Mouse (Mus musculus) urinary bladder, postnatal 25 days (tissue): ENCODE results near the gene Tle3.

Source experiments
- DNase-seq: peaks from one replicate; pipeline ENCODE4 v3.0.0; 2022; ENCODE audit warnings: low spot score

Gene Tle3

GRCm38 (mm10) chr9:61371755-61372509, at the start of gene Tle3:
Gene Tle3, plus strand, starts transcription at chr9:61372366.
- DNase-seq: peak; percentile 97

DNA sequence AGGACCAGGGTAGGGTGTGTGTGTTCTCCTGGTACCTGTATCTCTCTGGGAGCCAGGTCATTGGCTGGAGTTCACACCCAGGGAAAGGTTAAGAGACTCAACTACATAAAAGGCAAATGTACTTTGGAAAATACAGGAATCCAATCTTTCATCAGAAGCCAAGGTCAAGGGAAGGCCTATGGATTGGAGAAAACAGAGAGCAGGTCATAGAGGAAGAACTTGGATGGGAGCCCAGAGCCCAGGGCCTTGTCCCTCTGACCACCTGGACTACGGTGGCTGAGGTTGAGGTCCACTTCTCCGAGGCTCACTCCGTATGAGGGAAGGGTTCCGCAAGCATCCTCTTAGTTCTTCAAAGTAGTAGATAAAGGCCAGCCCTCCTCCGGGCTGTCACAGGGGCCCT, 48.9 kb upstream of the Tle3 start:
- no peak for DNase-seq

- no peak for DNase-seq
Measured at GRCm38 (mm10) chr9:61323879-61324278, 48.3 kb upstream of the Tle3 start.

GRCm38 (mm10) chr9:61324354-61324753, 47.8 kb upstream of the Tle3 start:
- no peak for DNase-seq

DNA sequence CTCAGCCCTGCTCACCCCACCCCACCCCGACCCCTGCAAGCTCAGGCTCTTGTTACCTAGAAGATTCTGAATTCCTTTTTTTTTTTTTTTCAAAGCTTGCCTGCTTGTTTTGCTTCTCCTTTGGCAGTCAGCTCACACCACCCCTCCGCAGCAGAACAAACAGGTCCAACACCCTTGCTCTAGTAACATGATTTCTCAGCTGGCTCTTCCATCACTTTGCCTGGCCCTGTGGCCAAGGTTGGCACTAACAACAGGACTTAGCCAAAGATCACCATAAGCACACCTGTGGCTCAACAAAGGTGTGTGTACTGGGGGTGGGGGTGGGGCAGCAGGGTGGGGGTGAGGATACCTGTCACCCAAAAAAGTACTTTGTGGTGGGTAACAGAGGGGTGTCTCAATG, 47.2 kb upstream of the Tle3 start:
- no peak for DNase-seq

- DNase-seq: no peak
Measured at GRCm38 (mm10) chr9:61325931-61326351, 46.2 kb upstream of the Tle3 start.

- DNase-seq: no peak
Measured at GRCm38 (mm10) chr9:61326922-61327321, 45.2 kb upstream of the Tle3 start.

- DNase-seq: no peak
Measured at GRCm38 (mm10) chr9:61328173-61328572, 44.0 kb upstream of the Tle3 start.

- DNase-seq: no peak
Measured at GRCm38 (mm10) chr9:61330747-61331146, 41.4 kb upstream of the Tle3 start.

GRCm38 (mm10) chr9:61332226-61332936, 39.8 kb upstream of the Tle3 start:
- no peak for DNase-seq

DNA sequence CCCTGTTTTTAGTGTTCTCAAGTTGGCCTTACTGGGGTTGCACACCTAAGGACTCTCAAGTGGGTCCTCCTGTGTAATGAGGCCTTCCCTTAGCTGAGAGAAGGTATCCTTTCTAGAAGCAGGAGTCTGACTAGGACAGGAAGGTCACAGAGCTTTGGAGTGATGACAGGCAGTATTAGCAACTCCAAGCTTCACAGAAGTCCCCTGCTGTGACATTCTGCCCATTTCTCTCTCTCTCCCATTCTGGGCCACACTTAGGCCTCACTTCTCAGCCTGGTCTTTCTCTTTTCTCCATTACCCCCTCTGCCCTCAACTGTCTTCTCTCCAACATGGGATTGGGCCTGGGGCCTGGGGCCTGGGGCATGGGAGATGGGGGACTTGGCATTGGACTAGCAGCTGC, 36.0 kb upstream of the Tle3 start:
- DNase-seq: no peak

DNA sequence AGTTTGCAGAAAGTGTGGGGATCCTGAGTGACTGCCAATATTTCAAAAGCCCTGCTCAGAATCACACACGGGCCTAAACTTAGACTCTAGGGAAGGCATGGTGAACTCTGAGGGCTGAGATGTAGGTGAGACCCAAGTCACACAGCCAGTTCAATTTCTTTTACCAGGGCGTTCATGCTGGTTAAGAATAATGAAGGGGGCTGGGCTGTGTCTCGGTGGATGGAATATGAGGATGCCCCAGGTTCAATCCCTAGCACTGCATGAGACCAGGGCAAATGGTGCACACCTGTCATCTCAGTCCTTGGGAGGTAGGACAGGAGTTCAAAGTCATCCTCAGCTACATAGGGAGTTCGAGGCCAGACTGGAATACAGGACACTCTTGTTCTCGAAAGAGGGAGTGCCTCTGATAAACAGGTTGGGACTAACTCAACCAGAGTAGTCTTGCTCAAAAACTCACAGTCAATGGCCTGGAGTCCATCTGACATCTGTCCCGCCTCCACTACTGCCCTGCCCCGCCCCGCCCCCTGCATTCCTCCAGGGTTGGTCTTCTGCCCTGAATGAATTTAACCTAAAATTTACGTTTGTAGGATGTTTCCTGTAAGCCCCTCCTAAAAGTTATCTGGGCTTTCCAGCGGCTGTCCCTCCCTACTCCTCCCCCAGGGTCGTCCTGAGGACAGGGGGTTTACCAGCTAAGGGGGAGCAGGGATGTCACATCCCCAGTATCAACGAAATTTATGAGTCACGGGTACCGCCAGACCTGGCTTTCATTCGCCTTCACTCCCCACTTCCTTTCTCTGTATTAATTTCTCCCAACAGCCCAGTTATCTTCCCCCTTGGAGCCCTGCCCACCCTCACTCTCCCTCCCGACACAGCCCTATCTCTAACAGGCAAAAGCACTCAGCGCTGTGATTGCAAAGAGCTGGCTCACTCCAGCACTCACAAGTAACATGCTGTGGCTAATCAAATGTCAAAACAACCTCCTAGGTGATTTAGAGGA, 35.3 kb upstream of the Tle3 start:
- DNase-seq: peak; percentile 69

DNA sequence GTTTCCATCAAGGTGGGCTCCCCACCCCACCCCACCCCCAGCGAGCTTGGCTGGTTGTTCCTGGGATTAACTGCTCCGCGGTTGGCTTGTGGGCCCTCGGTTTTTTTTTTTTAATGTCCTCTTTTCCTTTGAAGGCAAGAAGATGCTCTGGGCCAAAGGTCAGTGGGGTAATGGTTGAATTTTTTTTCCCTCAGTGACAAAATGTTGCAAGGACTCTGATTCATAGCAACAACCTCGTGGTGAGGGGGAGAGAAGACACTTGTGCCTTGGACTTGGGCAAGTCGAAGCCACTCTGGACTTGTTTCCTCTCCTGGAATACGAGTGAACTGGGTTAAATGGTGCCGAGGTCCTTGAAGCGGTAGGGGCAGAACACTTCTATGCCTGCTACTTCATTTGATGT, 34.5 kb upstream of the Tle3 start:
- no peak for DNase-seq

GRCm38 (mm10) chr9:61339311-61339710, 32.9 kb upstream of the Tle3 start:
- DNase-seq: no peak

- no peak for DNase-seq
Measured at GRCm38 (mm10) chr9:61340333-61340732, 31.8 kb upstream of the Tle3 start.

DNA sequence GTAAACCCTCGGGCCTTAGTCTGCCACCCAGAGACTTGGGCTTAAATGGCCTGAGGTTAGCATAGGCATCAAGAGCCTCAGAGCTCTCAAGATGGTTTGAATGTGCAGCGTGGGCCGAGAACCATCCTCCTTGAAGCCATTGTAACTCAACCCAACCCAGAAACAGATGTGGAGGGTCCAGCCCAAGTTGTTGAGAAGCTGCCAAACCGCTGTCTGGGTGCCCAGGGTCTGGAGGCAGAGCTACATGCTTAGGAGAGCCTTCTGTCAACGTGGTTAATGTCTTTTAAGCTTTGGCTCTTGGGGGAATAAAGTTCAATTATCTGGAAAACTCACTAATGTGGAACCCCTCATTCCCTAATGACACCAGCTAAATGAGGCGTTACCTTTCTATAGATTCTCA, 29.9 kb upstream of the Tle3 start:
- no peak for DNase-seq

- no peak for DNase-seq
Measured at GRCm38 (mm10) chr9:61344684-61345083, 27.5 kb upstream of the Tle3 start.

DNA sequence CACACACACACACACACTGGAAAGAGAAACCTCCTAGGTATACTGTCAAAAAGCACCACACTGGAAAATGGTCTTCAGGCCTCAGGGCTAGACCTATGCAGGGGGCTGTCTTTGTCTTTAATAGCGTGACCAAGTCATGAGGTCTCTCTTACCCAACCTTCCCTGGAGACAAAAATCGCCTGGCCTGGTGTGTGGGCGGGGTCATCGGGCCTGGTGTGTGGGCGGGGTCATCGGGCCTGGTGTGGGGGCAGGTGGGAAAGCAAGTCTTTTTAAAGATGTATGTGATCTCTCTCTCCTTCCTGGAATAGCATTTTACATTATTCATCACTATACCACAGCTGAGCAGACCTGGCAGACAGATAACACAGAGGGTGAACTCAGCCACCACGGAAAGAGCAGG, 25.2 kb upstream of the Tle3 start:
- no peak for DNase-seq

DNA sequence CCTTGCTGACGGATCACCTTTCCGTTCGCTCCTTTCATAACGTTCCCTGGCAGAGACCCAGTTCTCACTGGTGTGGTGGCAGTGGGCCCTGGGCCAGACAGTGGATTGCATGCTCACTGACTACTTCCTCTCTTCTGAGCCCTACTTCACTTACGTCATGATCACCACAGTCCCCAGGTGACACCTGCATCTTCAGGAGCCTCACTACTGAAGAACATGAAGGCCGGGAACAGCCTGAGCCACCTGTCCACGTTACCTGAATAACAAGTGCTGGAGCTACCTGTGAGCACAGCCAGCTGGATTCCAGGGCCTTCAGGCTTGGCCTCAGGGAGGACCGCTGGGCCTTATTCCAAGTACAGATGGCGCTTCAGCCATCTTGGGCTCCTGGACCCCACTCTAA, 24.1 kb upstream of the Tle3 start:
- no peak for DNase-seq

DNA sequence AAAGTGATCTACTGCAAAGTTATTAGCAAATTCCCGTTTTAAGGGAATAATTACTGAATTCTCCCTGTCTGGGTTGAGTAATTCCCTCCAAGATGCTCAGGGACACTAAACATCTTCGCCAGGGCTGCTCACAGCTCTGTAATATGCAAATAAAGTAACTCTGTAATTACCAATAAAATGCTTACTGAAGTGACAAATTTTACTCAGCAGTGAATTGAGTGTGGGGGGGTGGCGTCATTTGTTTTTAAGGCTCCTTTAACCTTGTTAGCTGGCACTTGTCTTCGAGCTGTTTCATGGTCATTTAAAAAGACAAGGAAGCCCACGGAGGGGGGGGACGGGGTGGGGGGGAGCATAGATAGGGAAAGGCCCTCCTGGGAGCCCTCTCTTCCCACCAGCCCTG, 23.6 kb upstream of the Tle3 start:
- DNase-seq: no peak

DNA sequence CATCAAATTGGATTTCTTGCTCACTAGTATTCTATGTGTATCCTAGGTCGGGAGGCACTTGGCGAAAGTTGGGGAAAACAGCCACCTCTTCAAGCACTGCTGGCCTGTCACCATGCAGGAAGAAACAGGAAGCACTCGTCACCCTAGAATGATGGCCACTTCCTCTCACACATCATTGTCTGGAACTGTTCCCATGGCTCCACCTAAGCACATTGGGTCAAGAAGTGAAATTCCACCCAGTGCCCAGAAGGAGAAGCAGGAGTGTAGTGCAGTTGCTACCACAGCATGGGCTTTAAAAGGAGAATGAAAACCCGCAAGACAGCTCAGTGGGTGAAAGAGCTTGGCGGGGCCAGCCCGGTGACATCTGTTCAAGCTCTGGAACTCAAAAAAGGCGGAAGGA, 22.5 kb upstream of the Tle3 start:
- no peak for DNase-seq

GRCm38 (mm10) chr9:61351164-61351563, 21.0 kb upstream of the Tle3 start:
- DNase-seq: no peak

- no peak for DNase-seq
Measured at GRCm38 (mm10) chr9:61358933-61359332, 13.2 kb upstream of the Tle3 start.
